Mouse (Mus musculus): ENCODE data around the gene Mgmt.

DNA sequence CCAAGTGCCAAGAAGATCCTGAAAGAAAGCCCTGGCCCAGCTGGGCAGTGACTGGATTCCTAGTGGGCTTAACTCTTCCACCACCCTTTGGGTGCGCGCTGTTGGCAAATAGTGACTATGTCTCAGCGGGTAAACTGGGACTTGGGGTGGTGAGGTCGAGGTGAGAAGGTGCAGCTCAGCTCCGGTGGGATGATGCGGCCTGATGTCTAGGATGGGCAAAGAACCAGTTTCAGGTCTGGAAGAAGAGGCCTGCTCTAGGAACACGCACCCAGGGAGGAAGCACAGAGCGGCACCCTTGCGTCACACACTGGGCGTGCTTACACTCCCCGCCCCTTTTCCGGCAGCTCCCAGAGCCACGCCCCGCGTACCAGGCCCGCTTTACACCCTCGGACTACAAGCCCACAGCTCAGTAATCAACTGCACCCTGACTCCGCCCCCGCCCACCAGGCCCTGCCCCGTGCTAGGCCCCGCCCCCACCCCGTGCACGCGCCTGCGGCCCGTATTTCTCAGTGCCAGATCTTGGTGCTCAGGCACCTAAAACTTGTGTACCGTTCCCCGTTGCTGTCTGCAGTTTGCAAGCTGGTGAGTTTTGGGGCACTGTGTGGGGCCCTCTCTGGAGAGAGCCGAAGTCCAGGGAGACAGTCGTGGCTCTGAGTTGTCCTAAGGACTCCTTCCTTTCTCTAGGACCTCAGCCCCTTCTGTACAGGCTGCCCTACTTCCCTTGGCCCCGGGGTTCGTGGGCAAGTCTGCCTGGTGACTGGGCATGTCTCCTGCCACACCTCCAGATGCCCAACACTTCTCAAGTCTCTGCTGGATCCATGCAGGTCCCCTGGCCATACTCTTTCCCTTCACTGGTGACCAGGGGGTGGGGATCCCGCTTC, at the start of gene Mgmt:
- TF ChIP-seq CTCF (IDR thresholded peaks at IDR 0.05; ENCODE audit: low read depth) (no peak), EP300 (IDR thresholded peaks at IDR 0.05; ENCODE audit: low read depth) (no peak)
